Mouse (Mus musculus): Measurements from ENCODE around the gene Eloa. TPM values are rescaled to one million over a fixed set of nuclear protein-coding genes. Genes with fewer than 3 reads are reported as not detected.

The Eloa gene
- total and polyA plus RNA-seq, 2 experiments from 2014 or later = 20.5 to 28.2 TPM

GRCm38 (mm10) chr4:136022924-136023323 lies 1.4 kb upstream of the Eloa start:
- Histone ChIP-seq H3K4me2 (ENCODE audit: low read depth, low read length) (no peak overlapping the region), H3K4me1 (ENCODE audit: control insufficient read depth, insufficient read depth) (0 out of 2 replicates have a peak, but pooled peaks cover 9% of the 10 kb centered on the region), H3K4me3 (ENCODE audit: low read depth, low read length) (no peak overlapping the region), H3K9me3 (replicated peaks; ENCODE audit: control insufficient read depth, low read length) (no peaks in the 10 kb centered on the region), H3K27me3 (ENCODE audit: control insufficient read depth, insufficient read depth, low read length) (no peaks in the 10 kb centered on the region), H3K9ac (replicated peaks; ENCODE audit: low read depth, low read length) (no peak overlapping the region), H3K36me3 (replicated peaks; ENCODE audit: control insufficient read depth, insufficient read depth, low read length) (no peaks in the 10 kb centered on the region), H3K27ac (ENCODE audit: low read depth) (no peak overlapping the region)
- TF ChIP-seq CTCF (IDR thresholded peaks at IDR 0.05; ENCODE audit: low read depth) (no peak), EP300 (IDR thresholded peaks at IDR 0.05; ENCODE audit: low read depth) (no peak)
- 82% methylated on average over 9 of the region's 9 CpGs for WGBS
- DNase-seq (ENCODE audit: low spot score) (no peak), ATAC-seq (ENCODE audit: insufficient read depth, low read depth) (no peak)

GRCm38 (mm10) chr4:136020743-136021548 lies 617 bp downstream of the Eloa start:
- Histone ChIP-seq H3K9ac (replicated peaks; ENCODE audit: low read depth, low read length) (peak overlapping the region; percentile 98), H3K36me3 (replicated peaks; ENCODE audit: control insufficient read depth, insufficient read depth, low read length) (no peaks in the 10 kb centered on the region), H3K9me3 (replicated peaks; ENCODE audit: control insufficient read depth, low read length) (no peaks in the 10 kb centered on the region), H3K4me3 (ENCODE audit: low read depth, low read length) (peak overlapping the region; percentile 97), H3K4me1 (ENCODE audit: control insufficient read depth, insufficient read depth) (0 out of 2 replicates have a peak, but pooled peaks cover 9% of the 10 kb centered on the region), H3K4me2 (ENCODE audit: low read depth, low read length) (peak overlapping the region; percentile 78), H3K27me3 (ENCODE audit: control insufficient read depth, insufficient read depth, low read length) (no peaks in the 10 kb centered on the region), H3K27ac (ENCODE audit: low read depth) (peak overlapping the region; percentile 91)
- ATAC-seq (ENCODE audit: insufficient read depth, low read depth) (peak; percentile 45), DNase-seq (ENCODE audit: low spot score) (peak; percentile 61)
- under 1% methylated on average over 50 of the region's 62 CpGs for WGBS
- no peak for TF ChIP-seq EP300 (IDR thresholded peaks at IDR 0.05; ENCODE audit: low read depth)
- TF ChIP-seq CTCF (IDR thresholded peaks at IDR 0.05; ENCODE audit: low read depth) = no peak

GRCm38 (mm10) chr4:136016059-136016602 lies 5.4 kb downstream of the Eloa start:
- no peak for DNase-seq (ENCODE audit: low spot score)
- Histone ChIP-seq H3K36me3 (replicated peaks; ENCODE audit: control insufficient read depth, insufficient read depth, low read length) (peaks cover 30% of the 10 kb centered on the region), H3K4me3 (ENCODE audit: low read depth, low read length) (no peak overlapping the region), H3K9me3 (replicated peaks; ENCODE audit: control insufficient read depth, low read length) (no peaks in the 10 kb centered on the region), H3K4me2 (ENCODE audit: low read depth, low read length) (no peak overlapping the region), H3K9ac (replicated peaks; ENCODE audit: low read depth, low read length) (no peak overlapping the region), H3K4me1 (ENCODE audit: control insufficient read depth, insufficient read depth) (0 out of 2 replicates have a peak, but pooled peaks cover 9% of the 10 kb centered on the region), H3K27me3 (ENCODE audit: control insufficient read depth, insufficient read depth, low read length) (no peaks in the 10 kb centered on the region), H3K27ac (ENCODE audit: low read depth) (no peak overlapping the region; the same call in 1 of the 2 replicates)
- no peak for ATAC-seq (ENCODE audit: insufficient read depth, low read depth)
- 71% methylated on average over 3 of the region's 3 CpGs for WGBS
- TF ChIP-seq CTCF (IDR thresholded peaks at IDR 0.05; ENCODE audit: low read depth) (no peak), EP300 (IDR thresholded peaks at IDR 0.05; ENCODE audit: low read depth) (no peak)

DNA sequence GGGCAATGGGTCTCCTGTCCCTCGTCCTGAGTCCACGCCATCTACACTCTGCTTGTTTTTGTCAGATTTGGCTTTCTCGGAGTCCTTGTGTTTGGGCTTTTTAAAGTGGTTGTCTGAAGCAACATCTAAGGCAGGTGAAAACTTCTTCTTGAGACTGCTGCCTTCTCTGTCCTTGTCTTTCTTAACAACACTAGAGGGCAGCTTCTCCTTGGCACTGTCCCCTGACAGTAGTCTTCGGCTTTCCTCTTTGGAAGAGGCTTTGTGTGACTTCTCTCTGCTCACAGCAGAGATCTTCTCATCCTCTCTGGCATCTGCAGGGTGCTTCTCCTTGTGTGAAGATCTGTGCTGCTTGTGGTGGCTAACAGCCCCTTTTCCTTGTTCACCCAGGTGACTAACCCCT lies 11.0 kb downstream of the Eloa start:
- Histone ChIP-seq H3K4me1 (ENCODE audit: control insufficient read depth, insufficient read depth) (no peaks in the 10 kb centered on the region), H3K4me3 (ENCODE audit: low read depth, low read length) (no peak overlapping the region), H3K9me3 (replicated peaks; ENCODE audit: control insufficient read depth, low read length) (no peaks in the 10 kb centered on the region), H3K36me3 (replicated peaks; ENCODE audit: control insufficient read depth, insufficient read depth, low read length) (peaks cover 80% of the 10 kb centered on the region), H3K4me2 (ENCODE audit: low read depth, low read length) (no peak overlapping the region), H3K27ac (ENCODE audit: low read depth) (no peak overlapping the region), H3K27me3 (ENCODE audit: control insufficient read depth, insufficient read depth, low read length) (no peaks in the 10 kb centered on the region), H3K9ac (replicated peaks; ENCODE audit: low read depth, low read length) (no peak overlapping the region)
- 78% methylated on average over 4 of the region's 4 CpGs for WGBS
- ATAC-seq (ENCODE audit: insufficient read depth, low read depth) (no peak), DNase-seq (ENCODE audit: low spot score) (no peak)
- TF ChIP-seq CTCF (IDR thresholded peaks at IDR 0.05; ENCODE audit: low read depth) (no peak), EP300 (IDR thresholded peaks at IDR 0.05; ENCODE audit: low read depth) (no peak)

- Histone ChIP-seq H3K36me3 (replicated peaks; ENCODE audit: control insufficient read depth, insufficient read depth, low read length) (peaks cover 93% of the 10 kb centered on the region), H3K27me3 (ENCODE audit: control insufficient read depth, insufficient read depth, low read length) (no peaks in the 10 kb centered on the region), H3K4me3 (ENCODE audit: low read depth, low read length) (no peak overlapping the region), H3K4me1 (ENCODE audit: control insufficient read depth, insufficient read depth) (no peaks in the 10 kb centered on the region), H3K4me2 (ENCODE audit: low read depth, low read length) (no peak overlapping the region), H3K9ac (replicated peaks; ENCODE audit: low read depth, low read length) (no peak overlapping the region), H3K9me3 (replicated peaks; ENCODE audit: control insufficient read depth, low read length) (no peaks in the 10 kb centered on the region), H3K27ac (ENCODE audit: low read depth) (no peak overlapping the region)
- TF ChIP-seq EP300 (IDR thresholded peaks at IDR 0.05; ENCODE audit: low read depth) (no peak), CTCF (IDR thresholded peaks at IDR 0.05; ENCODE audit: low read depth) (no peak)
- DNase-seq (ENCODE audit: low spot score) (no peak), ATAC-seq (ENCODE audit: insufficient read depth, low read depth) (no peak)
- WGBS = 91% methylated on average over 8 of the region's 8 CpGs
These were observed 12.6 kb downstream of the Eloa start for GRCm38 (mm10) chr4:136008782-136009447.

Measured in heart, postnatal 0 days (tissue).